Mouse (Mus musculus) spleen, adult 2 months (tissue): ENCODE measurements around the gene Srsf12.

Source experiments
- CTCF ChIP-seq: fragments of 200-500 bp; IDR thresholded peaks from 2 replicates; pipeline ENCODE4 v1.5.1; 2011; ENCODE audit warnings: mild to moderate bottlenecking, inconsistent platforms; ENCODE audit not compliant: insufficient read depth, insufficient read length, insufficient replicate concordance; ENCODE audit errors: extremely low read depth
- POLR2A ChIP-seq: fragments of 200-500 bp; IDR thresholded peaks from 2 replicates; pipeline ENCODE4 v1.6.1; 2011; ENCODE audit warnings: low read depth, low read length, inconsistent platforms

DNA sequence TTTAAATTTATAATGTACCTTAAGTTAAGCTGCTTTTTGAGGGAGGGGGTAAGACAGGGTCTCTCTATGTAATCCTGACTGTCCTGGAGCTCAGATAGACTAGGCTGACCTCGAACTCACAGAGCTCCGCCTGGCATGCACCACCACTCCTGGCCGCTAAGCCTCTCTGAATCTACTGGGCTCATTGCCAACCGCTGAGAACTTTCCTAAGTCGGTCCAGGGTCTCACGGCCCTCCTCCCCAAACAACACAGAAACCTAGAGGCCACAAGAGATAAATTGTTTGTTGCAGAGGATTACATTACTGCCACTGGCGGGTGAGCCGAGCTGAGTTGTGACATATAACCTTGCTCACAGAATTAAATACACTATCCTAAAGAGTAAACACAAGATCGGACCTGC, 20.6 kb upstream of the Srsf12 start:
- no peak for TF ChIP-seq CTCF
- no peak for TF ChIP-seq POLR2A
